7 mouse cellular contexts compared by ENCODE assay signal in genomic region chr5:137631171-137631570, GRCm38 (mm10). TPM values are rescaled to one million over a fixed set of nuclear protein-coding genes. Genes with fewer than 3 reads are reported as not detected.
A peak's percentile ranks its signal among the peaks of the same experiment; 100 is the strongest.
DNase-seq lines count a peak whose midpoint lies in the region; ATAC-seq and TF ChIP-seq lines count a peak whose summit lies in the region.

No protein-coding gene starts in this region.

- no peaks in the 10 kb centered on the region for H3K9me3 ChIP-seq in ES-E14 (ENCODE audit: control insufficient read depth, insufficient read depth, low read depth, low read length)
- no peaks in the 10 kb centered on the region for H3K9me3 ChIP-seq in midbrain, embryonic 16.5 days (replicated peaks; ENCODE audit: control insufficient read depth, low read length, poor library complexity, severe bottlenecking)

- WGBS in midbrain, embryonic 16.5 days: 78% methylated on average over 9 of the region's 9 CpGs

- H3K4me3 ChIP-seq in ES-E14 (ENCODE audit: insufficient read depth in 1 of 2, low read depth in 1 of 2, low read length in 2 of 2, poor library complexity in 1 of 2, severe bottlenecking in 1 of 2): peak overlapping the region; percentile 97 to 99
- H3K4me3 ChIP-seq in cortical plate, adult 2 months (ENCODE audit: insufficient read depth, low read length): no peak overlapping the region; the same call in 1 of the 2 replicates
- no peak overlapping the region for H3K4me3 ChIP-seq in midbrain, embryonic 16.5 days (ENCODE audit: low read depth, low read length)

- peaks cover 2 to 23% of the 10 kb centered on the region in 2 experiments; a peak in 2 of 4 replicates for H3K4me1 ChIP-seq in ES-E14 (ENCODE audit: control insufficient read depth in 2 of 2, insufficient read depth in 2 of 2, low read length in 2 of 2, poor library complexity in 1 of 2)
- H3K4me1 ChIP-seq in cortical plate, adult 2 months (ENCODE audit: control insufficient read depth, insufficient read depth, low read length): no peaks in the 10 kb centered on the region
- peaks cover 23% of the 10 kb centered on the region for H3K4me1 ChIP-seq in midbrain, embryonic 16.5 days (ENCODE audit: control insufficient read depth, insufficient read depth, low read length)

- TF ChIP-seq CTCF in cortical plate, adult 2 months (IDR thresholded peaks at IDR 0.05; ENCODE audit: extremely low read depth, insufficient read depth, low read length): no peak

- H3K9ac ChIP-seq in ES-E14 (ENCODE audit: insufficient read depth, low read depth, low read length, poor library complexity, severe bottlenecking): peak overlapping the region; percentile 95
- H3K9ac ChIP-seq in midbrain, embryonic 16.5 days (ENCODE audit: low read depth, low read length): peak overlapping the region; percentile 45

- no peaks in the 10 kb centered on the region for H3K27me3 ChIP-seq in midbrain, embryonic 16.5 days (ENCODE audit: control insufficient read depth, insufficient read depth, low read depth, low read length)

- H3K4me2 ChIP-seq in midbrain, embryonic 16.5 days (ENCODE audit: low read length): peak overlapping the region; percentile 96

- DNase-seq in ES-E14 (ENCODE audit: low read depth, low spot score) (no peak), liver (peak; percentile 49)
- DNase-seq in thymus, postnatal 10 days (ENCODE audit: low spot score in 2 of 2): peak; percentile 89 to 90
- no peak for DNase-seq in adrenal gland, adult 2 months

- peaks cover 17% of the 10 kb centered on the region for H3K36me3 ChIP-seq in ES-E14 (ENCODE audit: control insufficient read depth, insufficient read depth, low read length, poor library complexity, severe bottlenecking)
- peaks cover 5% of the 10 kb centered on the region; the same call in 1 of the 2 replicates for H3K36me3 ChIP-seq in midbrain, embryonic 16.5 days (ENCODE audit: control insufficient read depth, insufficient read depth, low read length)

- peak; percentile 57 to 65 for ATAC-seq in hematopoietic stem cell, adult 5-6 weeks (replicated peaks in 1 of 2; ENCODE audit: insufficient read depth in 1 of 2, low FRiP score in 2 of 2, low TSS enrichment in 1 of 2, low read depth in 1 of 2, poor library complexity in 2 of 2, severe bottlenecking in 2 of 2)
- no peak for ATAC-seq in midbrain, embryonic 16.5 days

- TF ChIP-seq POLR2A in cortical plate, adult 2 months (IDR thresholded peaks at IDR 0.05; ENCODE audit: extremely low read depth, insufficient read depth, low read length): no peak

- H3K27ac ChIP-seq in ES-E14 (ENCODE audit: insufficient read depth, low read depth, low read length, poor library complexity, severe bottlenecking): peak overlapping the region; percentile 95
- H3K27ac ChIP-seq in cortical plate, adult 2 months (ENCODE audit: insufficient read depth, low read length): peak overlapping the region; percentile 11; the same call in 1 of the 2 replicates
- H3K27ac ChIP-seq in midbrain, embryonic 16.5 days (ENCODE audit: low read length): peak overlapping the region; percentile 47

- in situ Hi-C loops in ES-E14 (cut with MboI; ENCODE audit: low sequenced_read_pairs in 2 of 2, unreplicated experiment in 2 of 2): no loop called here

TF ChIP-seq in ES-E14, 5 proteins besides CTCF, POLR2A, EP300 and RAD21:
- no peak for TF ChIP-seq CHD2 (IDR thresholded peaks at IDR 0.05; ENCODE audit: low read depth, low read length)
- TF ChIP-seq ZC3H11A (IDR thresholded peaks at IDR 0.05; ENCODE audit: borderline replicate concordance, low read depth, low read length): no peak
- TF ChIP-seq HCFC1 (IDR thresholded peaks at IDR 0.05; ENCODE audit: borderline replicate concordance, insufficient read depth, low read length): no peak
- TF ChIP-seq ZNF384 (IDR thresholded peaks at IDR 0.05; ENCODE audit: low read depth, low read length): no peak
TF ChIP-seq in ES-E14: peak in this region for 0.

RNA-seq across cellular contexts. Expression of gene Gm20605, which starts 2.2 kb away (rescaled TPM):
- total RNA-seq in ES-E14 (2012; rRNA removed): 7.8 and 13.6 TPM in 2 replicates
- 11.0 and 12.6 TPM in 2 replicates for polyA plus RNA-seq in cortical plate, adult 2 months (2012; rRNA removed)
- total RNA-seq in hematopoietic stem cell, adult 5-6 weeks (2017): 4.0 and 6.4 TPM in 2 replicates
- 8.2 and 9.2 TPM in 2 replicates for polyA plus RNA-seq in midbrain, embryonic 16.5 days (2015; fragmentation: Nextera tagmentation; extraction: Ambion mirVana)
- total RNA-seq in adrenal gland, adult 2 months (2021): 1 to 10 TPM; 6.4 to 7.4 TPM
- polyA plus RNA-seq in adrenal gland, adult 2 months (2012; rRNA removed): 30.4 and 31.4 TPM in 2 replicates

RNA-seq across cellular contexts. Expression of gene Lrch4, which starts 2.2 kb away (rescaled TPM):
- total RNA-seq in ES-E14 (2012; rRNA removed): 12.7 and 23.0 TPM in 2 replicates
- polyA plus RNA-seq in cortical plate, adult 2 months (2012; rRNA removed): 11.5 and 15.0 TPM in 2 replicates
- total RNA-seq in hematopoietic stem cell, adult 5-6 weeks (2017): 26.4 and 43.3 TPM in 2 replicates
- 18.8 and 19.2 TPM in 2 replicates for polyA plus RNA-seq in midbrain, embryonic 16.5 days (2015; fragmentation: Nextera tagmentation; extraction: Ambion mirVana)
- 10 to 100 TPM; 27.9 to 31.7 TPM for total RNA-seq in adrenal gland, adult 2 months (2021)
- 36.7 and 52.7 TPM in 2 replicates for polyA plus RNA-seq in adrenal gland, adult 2 months (2012; rRNA removed)

RNA-seq across cellular contexts. Expression of gene Fbxo24, which starts 2.4 kb away (rescaled TPM):
- total RNA-seq in ES-E14 (2012; rRNA removed): 1.1 and 2.2 TPM in 2 replicates
- polyA plus RNA-seq in cortical plate, adult 2 months (2012; rRNA removed): 0.23 and 0.29 TPM in 2 replicates
- total RNA-seq in hematopoietic stem cell, adult 5-6 weeks (2017): not detected in 2 replicates
- polyA plus RNA-seq in midbrain, embryonic 16.5 days (2015; fragmentation: Nextera tagmentation; extraction: Ambion mirVana): 0.11 and 0.12 TPM in 2 replicates
- total RNA-seq in adrenal gland, adult 2 months (2021): 1 to 10 TPM in 1 of 2 experiments, under 1 TPM in 1; 0.89 to 2.6 TPM
- 2.5 and 3.3 TPM in 2 replicates for polyA plus RNA-seq in adrenal gland, adult 2 months (2012; rRNA removed)

RNA-seq across cellular contexts. Expression of gene Sap25, which starts 10.0 kb away (rescaled TPM):
- 12.0 and 24.0 TPM in 2 replicates for total RNA-seq in ES-E14 (2012; rRNA removed)
- polyA plus RNA-seq in cortical plate, adult 2 months (2012; rRNA removed): 24.6 and 26.0 TPM in 2 replicates
- 8.6 and 12.9 TPM in 2 replicates for total RNA-seq in hematopoietic stem cell, adult 5-6 weeks (2017)
- polyA plus RNA-seq in midbrain, embryonic 16.5 days (2015; fragmentation: Nextera tagmentation; extraction: Ambion mirVana): 5.9 and 6.7 TPM in 2 replicates
- total RNA-seq in adrenal gland, adult 2 months (2021): 10 to 100 TPM in 1 of 2 experiments, 1 to 10 TPM in 1; 3.0 to 14.8 TPM
- 81.3 and 84.6 TPM in 2 replicates for polyA plus RNA-seq in adrenal gland, adult 2 months (2012; rRNA removed)

RNA-seq across cellular contexts. Expression of gene Irs3, which starts 14.3 kb away (rescaled TPM):
- 0.85 and 1.5 TPM in 2 replicates for total RNA-seq in ES-E14 (2012; rRNA removed)
- 0.09 and 0.25 TPM in 2 replicates for polyA plus RNA-seq in cortical plate, adult 2 months (2012; rRNA removed)
- not detected in 2 replicates for total RNA-seq in hematopoietic stem cell, adult 5-6 weeks (2017)
- 0.15 and 0.16 TPM in 2 replicates for polyA plus RNA-seq in midbrain, embryonic 16.5 days (2015; fragmentation: Nextera tagmentation; extraction: Ambion mirVana)
- 10 to 100 TPM in 1 of 2 experiments, 1 to 10 TPM in 1; 9.6 to 14.2 TPM for total RNA-seq in adrenal gland, adult 2 months (2021)
- 18.9 and 32.8 TPM in 2 replicates for polyA plus RNA-seq in adrenal gland, adult 2 months (2012; rRNA removed)

Comparison
In these comparisons a context has a peak if more than half of its experiments do, and no peak if none do; other contexts are left out.
1. DNase-seq: peak in liver (single experiment) and thymus, postnatal 10 days (2 of 2); none in ES-E14 (single experiment) and adrenal gland, adult 2 months (single experiment).
2. H3K27ac ChIP-seq: peak in every context shown above with its lines; median percentile 95 in ES-E14; 47 in midbrain, embryonic 16.5 days; 11 in cortical plate, adult 2 months.
3. H3K4me3 ChIP-seq: peak in ES-E14 (2 of 2); none in cortical plate, adult 2 months (single experiment) and midbrain, embryonic 16.5 days (single experiment).